Mouse (Mus musculus): Measurements from ENCODE around the gene Th.

DNA sequence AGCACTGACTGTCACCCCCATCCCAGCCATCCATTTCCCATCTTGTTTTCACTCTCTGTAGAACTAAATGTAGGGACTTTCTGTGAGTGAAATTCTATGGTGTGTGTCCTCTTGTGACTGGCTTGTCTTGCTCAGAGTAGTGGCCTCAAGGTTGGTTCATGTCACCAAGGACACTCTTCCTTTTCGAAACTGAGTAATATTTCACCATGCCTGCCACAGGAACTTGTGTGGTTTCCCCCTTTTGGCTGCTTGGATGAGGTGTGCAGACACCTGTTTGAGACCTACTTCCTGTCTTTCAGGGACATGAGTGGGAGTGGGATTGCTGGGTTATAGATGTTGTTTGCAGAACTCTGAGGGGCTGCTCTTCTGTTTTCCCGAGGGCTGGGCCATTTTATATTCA is 20.8 kb downstream of the Th start:
- TF ChIP-seq CTCF (IDR thresholded peaks at IDR 0.05; ENCODE audit: insufficient read depth, low read depth, low read length) (no peak), POLR2A (IDR thresholded peaks at IDR 0.05; ENCODE audit: insufficient read depth, low read depth, low read length) (no peak)

All from olfactory bulb, adult 2 months (tissue).